Mouse (Mus musculus) stomach, embryonic 15.5 days (tissue): ENCODE data around the gene Olfr201. TPM values are rescaled to one million over a fixed set of nuclear protein-coding genes. Genes with fewer than 3 reads are reported as not detected.
"Not testable (repeated sequence)": the region's sequence is repeated elsewhere in the genome, so short reads cannot be mapped to it uniquely, and the experiment has no call there.

Source experiments
- ATAC-seq: fragments of 200-750 bp; cut with Nextera tagmentation; 2 replicates; pipeline ENCODE4 v1.8.0; 2017; ENCODE audit warnings: low read depth, moderate number of reproducible peaks, moderate TSS enrichment; ENCODE audit not compliant: insufficient read depth, low FRiP score
- H3K27ac ChIP-seq: fragments of 300-500 bp; sonication (generic); 2 replicates; pipeline ENCODE4 v1.5.1; 2015; ENCODE audit warnings: mild to moderate bottlenecking, inconsistent platforms
- H3K27me3 ChIP-seq: fragments of 300-500 bp; sonication (generic); replicated peaks from 2 replicates; pipeline ENCODE4 v1.6.1; 2015; ENCODE audit warnings: inconsistent platforms
- H3K36me3 ChIP-seq: fragments of 300-500 bp; sonication (generic); 2 replicates; pipeline ENCODE4 v1.6.1; 2015; ENCODE audit warnings: inconsistent platforms
- H3K4me1 ChIP-seq: fragments of 300-500 bp; sonication (generic); 2 replicates; pipeline ENCODE4 v1.6.1; 2015; ENCODE audit warnings: inconsistent platforms
- H3K4me2 ChIP-seq: fragments of 300-500 bp; sonication (generic); 2 replicates; pipeline ENCODE4 v1.6.1; 2015; ENCODE audit warnings: mild to moderate bottlenecking, inconsistent platforms
- H3K4me3 ChIP-seq: fragments of 300-500 bp; sonication (generic); replicated peaks from 2 replicates; pipeline ENCODE4 v1.5.1; 2015; ENCODE audit warnings: inconsistent platforms
- H3K9ac ChIP-seq: fragments of 300-500 bp; sonication (generic); 2 replicates; pipeline ENCODE4 v1.6.1; 2015; ENCODE audit warnings: inconsistent platforms
- H3K9me3 ChIP-seq: fragments of 300-500 bp; sonication (generic); 2 replicates; pipeline ENCODE4 v1.6.1; 2016; ENCODE audit warnings: inconsistent platforms
- WGBS: fragments of 180-500 bp; shearing (Covaris S2); methylation state at CpG from one replicate; pipeline ENCODE4 v1.1.7; 2015; 5-methylcytosine and 5-hydroxymethylcytosine counted together
- polyA plus RNA-seq: library from polyadenylated mRNA; unstranded; fragments of >200 nt; fragmentation: Nextera tagmentation; extraction: Ambion mirVana; gene quantifications from 2 replicates; pipeline ENCODE4 v1.2.1, GENCODE M21; 2015

The Olfr201 gene
- polyA plus RNA-seq = not detected in 2 replicates

- H3K27me3 ChIP-seq, H3K27ac ChIP-seq, H3K4me2 ChIP-seq, ATAC-seq, H3K9ac ChIP-seq, H3K4me3 ChIP-seq, H3K9me3 ChIP-seq, H3K4me1 ChIP-seq, H3K36me3 ChIP-seq: not testable (repeated sequence)
- WGBS = 77% methylated on average over 4 of the region's 4 CpGs
Observed at GRCm38 (mm10) chr16:59272532-59272931, at the start of gene Olfr201. Gene Olfr201, minus strand, starts transcription at chr16:59272632.

GRCm38 (mm10) chr16:59318148-59318547 lies 45.7 kb upstream of the Olfr201 start, which contains the start of gene Olfr204:
Gene Olfr204, minus strand, starts transcription at chr16:59318248.
- ATAC-seq = no peak
- no peak within 1 kb of the TSS for H3K4me2 ChIP-seq
- no peaks in the 10 kb centered on the region for H3K27me3 ChIP-seq
- no peaks in the 10 kb centered on the region for H3K4me1 ChIP-seq
- no peaks in the 10 kb centered on the region for H3K9me3 ChIP-seq
- H3K36me3 ChIP-seq = no peaks in the 10 kb centered on the region
- no peak within 1 kb of the TSS for H3K27ac ChIP-seq
- H3K9ac ChIP-seq = no peak within 1 kb of the TSS
- no peak within 1 kb of the TSS for H3K4me3 ChIP-seq

- H3K4me3 ChIP-seq = no peak within 1 kb of the TSS
- 79% methylated on average over 2 of the region's 2 CpGs for WGBS
- H3K36me3 ChIP-seq = no peaks in the 10 kb centered on the region
- H3K9me3 ChIP-seq = no peaks in the 10 kb centered on the region
- no peaks in the 10 kb centered on the region for H3K27me3 ChIP-seq
- H3K27ac ChIP-seq = no peak within 1 kb of the TSS
- no peaks in the 10 kb centered on the region for H3K4me1 ChIP-seq
- no peak within 1 kb of the TSS for H3K9ac ChIP-seq
- ATAC-seq = no peak
- no peak within 1 kb of the TSS for H3K4me2 ChIP-seq
Observed at GRCm38 (mm10) chr16:59298581-59298980, 26.1 kb upstream of the Olfr201 start, which contains the start of gene Olfr203. Gene Olfr203, plus strand, starts transcription at chr16:59298881.

- not testable (repeated sequence) for H3K4me2 ChIP-seq, H3K9ac ChIP-seq, H3K27me3 ChIP-seq, H3K36me3 ChIP-seq, H3K9me3 ChIP-seq, H3K4me3 ChIP-seq, H3K27ac ChIP-seq, H3K4me1 ChIP-seq, ATAC-seq
- 65% methylated on average over 9 of the region's 9 CpGs for WGBS
Observed at GRCm38 (mm10) chr16:59287576-59287975, 15.1 kb upstream of the Olfr201 start.

- H3K4me3 ChIP-seq = no peak within 1 kb of the TSS
- H3K36me3 ChIP-seq = no peaks in the 10 kb centered on the region
- no peaks in the 10 kb centered on the region for H3K4me1 ChIP-seq
- H3K27ac ChIP-seq = no peak within 1 kb of the TSS
- no peak within 1 kb of the TSS for H3K9ac ChIP-seq
- H3K4me2 ChIP-seq = no peak within 1 kb of the TSS
- H3K27me3 ChIP-seq = no peaks in the 10 kb centered on the region
- whole genome bisulfite sequencing = 84% methylated on average over 1 of the region's 1 CpGs
- no peak for ATAC-seq
- H3K9me3 ChIP-seq = no peaks in the 10 kb centered on the region
Observed at GRCm38 (mm10) chr16:59286693-59287092, 14.3 kb upstream of the Olfr201 start, which contains the start of gene Olfr202. Gene Olfr202, minus strand, starts transcription at chr16:59286793.

- WGBS = 61% methylated on average over 1 of the region's 1 CpGs
- H3K36me3 ChIP-seq = no peaks in the 10 kb centered on the region
- no peak overlapping the region for H3K4me2 ChIP-seq
- H3K9me3 ChIP-seq = no peaks in the 10 kb centered on the region
- no peak overlapping the region for H3K27ac ChIP-seq
- H3K27me3 ChIP-seq = no peaks in the 10 kb centered on the region
- no peak overlapping the region for H3K9ac ChIP-seq
- H3K4me3 ChIP-seq = no peak overlapping the region
- no peak for ATAC-seq
- no peaks in the 10 kb centered on the region for H3K4me1 ChIP-seq
Observed at GRCm38 (mm10) chr16:59283476-59283875, 11.0 kb upstream of the Olfr201 start.

GRCm38 (mm10) chr16:59280542-59280941 lies 8.1 kb upstream of the Olfr201 start:
- Histone ChIP-seq H3K4me1 (no peaks in the 10 kb centered on the region), H3K9me3 (no peaks in the 10 kb centered on the region), H3K9ac (no peak overlapping the region), H3K36me3 (no peaks in the 10 kb centered on the region), H3K4me2 (no peak overlapping the region), H3K27me3 (no peaks in the 10 kb centered on the region), H3K27ac (no peak overlapping the region), H3K4me3 (no peak overlapping the region)
- WGBS = 56% methylated on average over 3 of the region's 3 CpGs
- no peak for ATAC-seq

- not testable (repeated sequence) for H3K27ac ChIP-seq, H3K4me2 ChIP-seq, H3K9me3 ChIP-seq, H3K4me3 ChIP-seq, ATAC-seq, H3K9ac ChIP-seq, H3K27me3 ChIP-seq, H3K36me3 ChIP-seq, H3K4me1 ChIP-seq
- 73% methylated on average over 4 of the region's 4 CpGs for WGBS
Observed at GRCm38 (mm10) chr16:59269097-59269496, 3.3 kb downstream of the Olfr201 start.

- no peak for ATAC-seq
- Histone ChIP-seq H3K36me3 (no peaks in the 10 kb centered on the region), H3K9ac (no peak overlapping the region), H3K4me3 (no peak overlapping the region), H3K4me1 (no peaks in the 10 kb centered on the region), H3K4me2 (no peak overlapping the region), H3K27me3 (no peaks in the 10 kb centered on the region), H3K9me3 (no peaks in the 10 kb centered on the region), H3K27ac (no peak overlapping the region)
- 84% methylated on average over 17 of the region's 17 CpGs for WGBS
Observed at GRCm38 (mm10) chr16:59249684-59250083, 22.7 kb downstream of the Olfr201 start.

- not testable (repeated sequence) for H3K9ac ChIP-seq, H3K4me1 ChIP-seq, H3K27ac ChIP-seq, H3K4me2 ChIP-seq, ATAC-seq, H3K27me3 ChIP-seq, H3K9me3 ChIP-seq, H3K4me3 ChIP-seq, H3K36me3 ChIP-seq
- 61% methylated on average over 1 of the region's 1 CpGs for WGBS
Observed at GRCm38 (mm10) chr16:59219667-59220066, 52.8 kb downstream of the Olfr201 start, which contains the start of gene Olfr199. Gene Olfr199, minus strand, starts transcription at chr16:59219767.

GRCm38 (mm10) chr16:59217861-59218260 lies 54.6 kb downstream of the Olfr201 start:
- H3K36me3 ChIP-seq, H3K4me3 ChIP-seq, H3K27ac ChIP-seq, H3K4me1 ChIP-seq, H3K9ac ChIP-seq, H3K27me3 ChIP-seq, H3K4me2 ChIP-seq, ATAC-seq, H3K9me3 ChIP-seq: not testable (repeated sequence)
- WGBS = 80% methylated on average over 3 of the region's 3 CpGs
